Mouse (Mus musculus) hindbrain, embryonic 13.5 days (tissue): ENCODE results near the gene 1700001C02Rik. TPM values are rescaled to one million over a fixed set of nuclear protein-coding genes. Genes with fewer than 3 reads are reported as not detected.

Source experiments
- ATAC-seq: fragments of 200-750 bp; cut with Nextera tagmentation; 2 replicates; pipeline ENCODE4 v1.8.0; 2017; ENCODE audit warnings: moderate TSS enrichment; ENCODE audit not compliant: low FRiP score
- H3K27ac ChIP-seq: fragments of 300-500 bp; sonication (generic); 2 replicates; pipeline ENCODE4 v1.5.1; 2015; ENCODE audit warnings: inconsistent platforms, mild to moderate bottlenecking, moderate library complexity
- H3K27me3 ChIP-seq: fragments of 300-500 bp; sonication (generic); 2 replicates; pipeline ENCODE4 v1.6.1; 2015; ENCODE audit warnings: mild to moderate bottlenecking, inconsistent platforms
- H3K36me3 ChIP-seq: fragments of 300-500 bp; sonication (generic); 2 replicates; pipeline ENCODE4 v1.6.1; 2015; ENCODE audit warnings: mild to moderate bottlenecking, inconsistent platforms
- H3K4me1 ChIP-seq: fragments of 300-500 bp; sonication (generic); replicated peaks from 2 replicates; pipeline ENCODE4 v1.6.1; 2015; ENCODE audit warnings: inconsistent platforms
- H3K4me2 ChIP-seq: fragments of 300-500 bp; sonication (generic); 2 replicates; pipeline ENCODE4 v1.6.1; 2015; ENCODE audit warnings: inconsistent platforms, mild to moderate bottlenecking, moderate library complexity
- H3K4me3 ChIP-seq: fragments of 300-500 bp; sonication (generic); 2 replicates; pipeline ENCODE4 v1.5.1; 2015; ENCODE audit warnings: mild to moderate bottlenecking, inconsistent platforms
- H3K9ac ChIP-seq: fragments of 300-500 bp; sonication (generic); 2 replicates; pipeline ENCODE4 v1.6.1; 2015; ENCODE audit warnings: mild to moderate bottlenecking, inconsistent platforms
- H3K9me3 ChIP-seq: fragments of 300-500 bp; sonication (generic); 2 replicates; pipeline ENCODE4 v1.6.1; 2016; ENCODE audit warnings: inconsistent platforms
- WGBS: fragments of 180-500 bp; shearing (Covaris S2); methylation state at CpG from one replicate; pipeline ENCODE4 v1.1.7; 2015; 5-methylcytosine and 5-hydroxymethylcytosine counted together
- polyA plus RNA-seq: library from polyadenylated mRNA; unstranded; fragments of >200 nt; fragmentation: Nextera tagmentation; extraction: Ambion mirVana; gene quantifications from 2 replicates; pipeline ENCODE4 v1.2.1, GENCODE M21; 2015

The 1700001C02Rik gene
- polyA plus RNA-seq, 1 experiment from 2014 or later, result 1.7 TPM

GRCm38 (mm10) chr5:30527129-30527528 is 61.3 kb downstream of the 1700001C02Rik start:
- Histone ChIP-seq H3K36me3 (no peaks in the 10 kb centered on the region), H3K4me3 (no peak overlapping the region), H3K9ac (no peak overlapping the region), H3K9me3 (no peaks in the 10 kb centered on the region), H3K4me2 (no peak overlapping the region), H3K27me3 (no peaks in the 10 kb centered on the region), H3K4me1 (peaks cover 10% of the 10 kb centered on the region), H3K27ac (no peak overlapping the region)
- ATAC-seq, result no peak
- 77% methylated on average over 5 of the region's 5 CpGs for WGBS

DNA sequence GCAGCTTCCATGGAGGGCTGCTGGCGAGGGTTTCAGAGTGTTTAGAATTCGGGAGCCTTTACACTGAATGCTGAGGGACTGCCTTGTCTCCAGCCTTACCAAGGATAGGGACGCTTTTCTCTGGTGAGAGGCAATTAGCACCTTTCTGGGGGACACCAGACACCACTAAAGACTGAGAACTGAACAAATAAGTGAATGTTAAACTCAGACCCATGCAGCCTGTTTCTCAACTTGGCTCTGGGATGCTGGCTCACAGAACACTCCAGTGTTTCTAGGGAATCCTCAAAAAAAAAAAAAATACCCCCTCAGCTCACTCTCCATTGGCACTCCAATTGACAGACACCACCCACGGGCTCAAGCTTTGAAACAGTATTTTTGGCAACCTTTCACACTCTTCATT is 63.1 kb downstream of the 1700001C02Rik start:
- Histone ChIP-seq H3K36me3 (no peaks in the 10 kb centered on the region), H3K27ac (no peak overlapping the region), H3K9me3 (no peaks in the 10 kb centered on the region), H3K4me1 (peaks cover 6% of the 10 kb centered on the region), H3K4me3 (no peak overlapping the region), H3K9ac (no peak overlapping the region), H3K27me3 (no peaks in the 10 kb centered on the region), H3K4me2 (no peak overlapping the region)
- ATAC-seq, result no peak
- 49% methylated on average over 4 of the region's 4 CpGs for WGBS

Other genes with a start within 250 kb of the 1700001C02Rik start
- 24.9 and 25.2 TPM in 2 replicates for gene Selenoi, start 233.5 kb upstream of the 1700001C02Rik start, polyA plus RNA-seq
- 3.4 and 4.4 TPM in 2 replicates for gene Drc1, start 184.7 kb upstream of the 1700001C02Rik start, polyA plus RNA-seq
- gene Otof, start 4.1 kb upstream of the 1700001C02Rik start, polyA plus RNA-seq, result 1.9 and 2.2 TPM in 2 replicates
- not detected in 2 replicates for gene Cib4, start 79.8 kb downstream of the 1700001C02Rik start, polyA plus RNA-seq
- 4.3 and 4.5 TPM in 2 replicates for gene Kcnk3, start 122.1 kb downstream of the 1700001C02Rik start, polyA plus RNA-seq
- gene Slc35f6, start 181.9 kb downstream of the 1700001C02Rik start, polyA plus RNA-seq, result 29.9 and 30.7 TPM in 2 replicates
- 61.6 and 69.1 TPM in 2 replicates for gene Cenpa, start 200.7 kb downstream of the 1700001C02Rik start, polyA plus RNA-seq
- gene Dpysl5, start 245.5 kb downstream of the 1700001C02Rik start, polyA plus RNA-seq, result 180 and 199 TPM in 2 replicates